Mouse (Mus musculus) lung, adult 2 months (tissue): ENCODE results near the gene Scamp3.

Source experiments
- CTCF ChIP-seq: fragments of 200-500 bp; IDR thresholded peaks from 2 replicates; pipeline ENCODE4 v1.5.1; 2011; ENCODE audit warnings: mild to moderate bottlenecking, low read length, control low read depth; ENCODE audit not compliant: insufficient read depth
- POLR2A ChIP-seq: fragments of 200-500 bp; IDR thresholded peaks from 2 replicates; pipeline ENCODE4 v1.6.1; 2011; ENCODE audit warnings: low read depth, mild to moderate bottlenecking, control low read depth, low read length, borderline replicate concordance; ENCODE audit errors: extremely low read depth

GRCm38 (mm10) chr3:89131816-89132215 is 45.5 kb upstream of the Scamp3 start:
- TF ChIP-seq POLR2A (no peak), CTCF (no peak)
